Mouse (Mus musculus) heart, postnatal 25 days (tissue): ENCODE data around the gene Galnt2. TPM values are rescaled to one million over a fixed set of nuclear protein-coding genes. Genes with fewer than 3 reads are reported as not detected.

Experiments used
- DNase-seq: peaks from one replicate; pipeline ENCODE4 v3.0.0; 2022; ENCODE audit warnings: low spot score
- intact Hi-C: fragments of 180-260 bp; cut with DNase I; formaldehyde crosslinking; loops from one replicate; pipeline ENCODE4 v1.15.1; 2025
- total RNA-seq, 2 experiments: library from RNA; stranded (reverse); gene quantifications; 2 replicates each; pipeline ENCODE4 v1.2.3; 2021

The Galnt2 gene
- total RNA-seq, 2 experiments from 2014 or later, result 37.7 to 41.6 TPM

GRCm38 (mm10) chr8:124231485-124232279 is 491 bp downstream of the Galnt2 start:
- peak; percentile 50 for DNase-seq
- intact Hi-C loops, result loop anchor here (2.0 to 5.0 kb wide), 4 partner anchors 49 to 179 kb away; no protein-coding TSS in a partner anchor

GRCm38 (mm10) chr8:124232280-124232600 is 1.0 kb downstream of the Galnt2 start:
- intact Hi-C loops, result loop anchor here (2.0 to 5.0 kb wide), 3 partner anchors 115 to 180 kb away; no protein-coding TSS in a partner anchor
- DNase-seq, result no peak

GRCm38 (mm10) chr8:124234496-124234895 is 3.3 kb downstream of the Galnt2 start:
- intact Hi-C loops, result loop anchor here (5.0 kb wide), 2 partner anchors 167 to 182 kb away; no protein-coding TSS in a partner anchor
- DNase-seq, result no peak

- no peak for DNase-seq
- intact Hi-C loops, result no loop called here
Measured at GRCm38 (mm10) chr8:124235536-124235935, 4.3 kb downstream of the Galnt2 start.

GRCm38 (mm10) chr8:124239350-124239749 is 8.2 kb downstream of the Galnt2 start:
- intact Hi-C loops, result no loop called here
- DNase-seq, result no peak

GRCm38 (mm10) chr8:124240932-124241331 is 9.7 kb downstream of the Galnt2 start:
- intact Hi-C loops, result no loop called here
- no peak for DNase-seq

- intact Hi-C loops, result no loop called here
- DNase-seq, result no peak
Measured at GRCm38 (mm10) chr8:124242208-124242607, 11.0 kb downstream of the Galnt2 start.

GRCm38 (mm10) chr8:124242913-124243312 is 11.7 kb downstream of the Galnt2 start:
- no peak for DNase-seq
- intact Hi-C loops, result no loop called here

- no peak for DNase-seq
- intact Hi-C loops, result no loop called here
Measured at GRCm38 (mm10) chr8:124247581-124247980, 16.4 kb downstream of the Galnt2 start.

GRCm38 (mm10) chr8:124248688-124249087 is 17.5 kb downstream of the Galnt2 start:
- intact Hi-C loops, result no loop called here
- DNase-seq, result no peak

GRCm38 (mm10) chr8:124250255-124250654 is 19.1 kb downstream of the Galnt2 start:
- intact Hi-C loops, result no loop called here
- no peak for DNase-seq

GRCm38 (mm10) chr8:124250785-124251184 is 19.6 kb downstream of the Galnt2 start:
- intact Hi-C loops, result no loop called here
- no peak for DNase-seq

- intact Hi-C loops, result no loop called here
- no peak for DNase-seq
Measured at GRCm38 (mm10) chr8:124252533-124252950, 21.4 kb downstream of the Galnt2 start.

- intact Hi-C loops, result no loop called here
- no peak for DNase-seq
Measured at GRCm38 (mm10) chr8:124253939-124254338, 22.7 kb downstream of the Galnt2 start.

GRCm38 (mm10) chr8:124256841-124257240 is 25.6 kb downstream of the Galnt2 start:
- intact Hi-C loops, result no loop called here
- no peak for DNase-seq

GRCm38 (mm10) chr8:124257363-124257762 is 26.2 kb downstream of the Galnt2 start:
- intact Hi-C loops, result no loop called here

GRCm38 (mm10) chr8:124259146-124259545 is 28.0 kb downstream of the Galnt2 start:
- intact Hi-C loops, result no loop called here
- DNase-seq, result no peak

More at GRCm38 (mm10) chr8:124257363-124257762, 26.2 kb downstream of the Galnt2 start:
- DNase-seq, result peak; percentile 63

GRCm38 (mm10) chr8:124259925-124260324 is 28.7 kb downstream of the Galnt2 start:
- DNase-seq, result no peak
- intact Hi-C loops, result no loop called here

GRCm38 (mm10) chr8:124260371-124260770 is 29.2 kb downstream of the Galnt2 start:
- DNase-seq, result no peak
- intact Hi-C loops, result no loop called here

GRCm38 (mm10) chr8:124263058-124263457 is 31.9 kb downstream of the Galnt2 start:
- DNase-seq, result no peak
- intact Hi-C loops, result no loop called here

GRCm38 (mm10) chr8:124264032-124264431 is 32.8 kb downstream of the Galnt2 start:
- intact Hi-C loops, result no loop called here
- no peak for DNase-seq

GRCm38 (mm10) chr8:124264671-124265070 is 33.5 kb downstream of the Galnt2 start:
- intact Hi-C loops, result no loop called here
- DNase-seq, result no peak
